Mouse (Mus musculus) liver, embryonic 14.5 days (tissue): Measurements from ENCODE around the gene Vnn3. TPM values are rescaled to one million over a fixed set of nuclear protein-coding genes. Genes with fewer than 3 reads are reported as not detected.
A peak's percentile ranks its signal among the peaks of the same experiment; 100 is the strongest.

Experiments used
- ATAC-seq: fragments of 200-750 bp; cut with Nextera tagmentation; 2 replicates; pipeline ENCODE4 v1.8.0; 2017; ENCODE audit warnings: moderate number of reproducible peaks, mild to moderate bottlenecking, moderate library complexity; ENCODE audit not compliant: insufficient read depth
- DNase-seq, 3 experiments: peaks; one replicate each; pipeline ENCODE4 v3.0.0-alpha.2; 2012 to 2013; ENCODE audit warnings: low read depth in 3 of 3, low spot score in 3 of 3
- H3K27ac ChIP-seq: fragments of 300-500 bp; sonication (generic); 2 replicates; pipeline ENCODE4 v1.5.1; 2014; ENCODE audit warnings: moderate library complexity, mild to moderate bottlenecking, control low read depth, inconsistent platforms
- H3K27me3 ChIP-seq: fragments of 300-500 bp; sonication (generic); 2 replicates; pipeline ENCODE4 v1.6.1; 2014; ENCODE audit warnings: mild to moderate bottlenecking, low read length, moderate library complexity; ENCODE audit not compliant: control insufficient read depth, insufficient read depth
- H3K36me3 ChIP-seq: fragments of 300-500 bp; sonication (generic); replicated peaks from 2 replicates; pipeline ENCODE4 v1.6.1; 2014; ENCODE audit warnings: low read depth; ENCODE audit not compliant: control insufficient read depth, insufficient read depth
- H3K4me1 ChIP-seq, 2 experiments: fragments of 200-500 bp in 1 of 2; fragments of 300-500 bp in 1 of 2; sonication (generic) in 1 of 2; replicated peaks; 2 replicates each; pipeline ENCODE4 v1.6.1; 2012 to 2014; ENCODE audit warnings: antibody characterized with exemption in 1 of 2, inconsistent platforms in 1 of 2, low read length in 1 of 2; ENCODE audit not compliant: control insufficient read depth in 2 of 2, insufficient read depth in 2 of 2
- H3K4me2 ChIP-seq: fragments of 300-500 bp; sonication (generic); 2 replicates; pipeline ENCODE4 v1.6.1; 2014; ENCODE audit warnings: low read depth, mild to moderate bottlenecking, control low read depth, moderate library complexity
- H3K4me3 ChIP-seq, 2 experiments: fragments of 200-500 bp in 1 of 2; fragments of 300-500 bp in 1 of 2; sonication (generic) in 1 of 2; 2 replicates each; pipeline ENCODE4 v1.5.1; 2012 to 2014; ENCODE audit warnings: low read depth in 2 of 2, low read length in 2 of 2, mild to moderate bottlenecking in 2 of 2, control low read depth in 1 of 2, inconsistent platforms in 1 of 2, moderate library complexity in 1 of 2; ENCODE audit not compliant: insufficient read depth in 1 of 2
- H3K9ac ChIP-seq: fragments of 300-500 bp; sonication (generic); replicated peaks from 2 replicates; pipeline ENCODE4 v1.6.1; 2014; ENCODE audit warnings: mild to moderate bottlenecking, control low read depth, moderate library complexity
- H3K9me3 ChIP-seq: fragments of 300-500 bp; sonication (generic); 2 replicates; pipeline ENCODE4 v1.6.1; 2016; ENCODE audit warnings: low read length, mixed read lengths; ENCODE audit not compliant: control insufficient read depth
- CTCF ChIP-seq: IDR thresholded peaks from 2 replicates; pipeline ENCODE4 v1.5.1; 2016; ENCODE audit warnings: antibody characterized with exemption, low read depth, control low read depth
- EP300 ChIP-seq: IDR thresholded peaks from 2 replicates; pipeline ENCODE4 v1.6.1; 2016; ENCODE audit warnings: antibody characterized with exemption, low read depth
- WGBS: fragments of 180-500 bp; shearing (Covaris S2); extraction: QIAGEN DNeasy Blood & Tissue Kit; methylation state at CpG from one replicate; pipeline ENCODE4 v1.1.7; 2014; ENCODE audit not compliant: insufficient replicate concordance; 5-methylcytosine and 5-hydroxymethylcytosine counted together
- polyA plus RNA-seq, 2 experiments: library from polyadenylated mRNA; depleted of rRNA in 1 of 2; stranded (reverse) in 1 of 2; unstranded in 1 of 2; fragments of >200 nt; fragmentation: Nextera tagmentation in 1 of 2; extraction: Ambion mirVana in 1 of 2; gene quantifications; 2 replicates each; pipeline versions ENCODE4 v1.2.1 to v1.2.3; 2012 to 2014

The Vnn3 gene
- polyA plus RNA-seq, 2 experiments, result 0.59 to 1.1 TPM

GRCm38 (mm10) chr10:23812438-23812759 lies 38.9 kb upstream of the Vnn3 start:
- Histone ChIP-seq H3K36me3 (no peaks in the 10 kb centered on the region), H3K27ac (no peak overlapping the region), H3K4me2 (no peak overlapping the region), H3K4me3 (no peak overlapping the region), H3K27me3 (no peaks in the 10 kb centered on the region), H3K9me3 (no peaks in the 10 kb centered on the region), H3K4me1 (no peaks in the 10 kb centered on the region), H3K9ac (no peak overlapping the region)
- DNase-seq, result no peak
- no peak for ATAC-seq
- TF ChIP-seq EP300, result no peak
- no peak; the same call in 1 of the 2 replicates for TF ChIP-seq CTCF

DNA sequence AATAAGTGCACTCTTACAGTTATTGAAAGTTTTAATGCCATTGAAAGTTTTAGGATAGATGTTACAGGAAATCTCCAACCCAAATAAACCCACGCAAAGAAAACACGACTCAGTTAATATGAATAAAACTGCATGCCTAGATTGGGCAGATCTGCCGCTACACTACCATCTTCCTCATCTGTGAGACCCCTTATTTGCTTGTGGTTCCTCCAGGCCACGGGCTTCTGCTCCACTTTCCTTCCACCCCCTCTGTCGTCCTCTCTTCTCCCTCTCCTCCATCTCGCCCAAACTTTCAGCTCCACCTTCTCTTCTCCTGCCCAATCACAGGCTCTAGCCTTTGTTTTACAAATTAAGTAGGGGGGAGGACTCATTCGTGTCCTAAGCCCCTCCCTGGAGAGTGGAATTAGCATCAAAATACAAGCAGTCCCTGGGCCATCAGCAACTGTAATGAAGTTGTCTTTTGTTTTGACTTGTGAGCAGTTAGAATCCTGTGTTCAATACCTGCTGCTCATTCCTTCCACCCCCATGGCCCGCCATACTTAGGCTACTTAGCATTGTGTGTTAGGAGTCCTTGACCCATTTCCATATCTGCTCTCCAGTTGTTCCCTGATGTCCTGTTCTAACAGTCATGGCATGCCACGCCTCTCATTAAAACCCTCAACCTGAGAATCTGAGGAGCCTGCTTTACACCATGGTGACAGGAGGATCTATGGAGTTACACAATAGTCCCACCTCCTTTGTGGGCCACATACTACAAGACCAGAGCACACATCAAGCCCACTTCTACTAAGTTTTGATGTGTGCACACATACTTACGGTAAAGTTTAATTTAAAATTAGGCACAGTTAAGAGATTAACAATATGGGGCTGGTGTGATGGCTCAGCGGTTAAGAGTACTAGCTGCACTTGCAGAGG lies 38.2 kb upstream of the Vnn3 start:
- Histone ChIP-seq H3K27ac (no peak overlapping the region), H3K9me3 (no peaks in the 10 kb centered on the region), H3K36me3 (no peaks in the 10 kb centered on the region), H3K4me1 (no peaks in the 10 kb centered on the region), H3K9ac (no peak overlapping the region), H3K4me3 (no peak overlapping the region), H3K27me3 (no peaks in the 10 kb centered on the region), H3K4me2 (no peak overlapping the region)
- WGBS, result 52% methylated on average over 11 of the region's 11 CpGs
- no peak for ATAC-seq
- DNase-seq, result no peak
- TF ChIP-seq EP300 (no peak), CTCF (no peak)

- H3K4me3 ChIP-seq, result no peak overlapping the region
- no peaks in the 10 kb centered on the region for H3K27me3 ChIP-seq
- TF ChIP-seq EP300 (no peak), CTCF (peak; percentile 75)
- no peak overlapping the region for H3K4me2 ChIP-seq
- no peak overlapping the region for H3K27ac ChIP-seq
- H3K36me3 ChIP-seq, result no peaks in the 10 kb centered on the region
- 57% methylated on average over 1 of the region's 1 CpGs for WGBS
- H3K4me1 ChIP-seq, result no peaks in the 10 kb centered on the region
- no peak for ATAC-seq
- DNase-seq, result peak in 2 of 3 experiments; percentile 22 to 36
- no peaks in the 10 kb centered on the region for H3K9me3 ChIP-seq
- H3K9ac ChIP-seq, result no peak overlapping the region
Measured at GRCm38 (mm10) chr10:23815168-23815567, 36.1 kb upstream of the Vnn3 start.

DNA sequence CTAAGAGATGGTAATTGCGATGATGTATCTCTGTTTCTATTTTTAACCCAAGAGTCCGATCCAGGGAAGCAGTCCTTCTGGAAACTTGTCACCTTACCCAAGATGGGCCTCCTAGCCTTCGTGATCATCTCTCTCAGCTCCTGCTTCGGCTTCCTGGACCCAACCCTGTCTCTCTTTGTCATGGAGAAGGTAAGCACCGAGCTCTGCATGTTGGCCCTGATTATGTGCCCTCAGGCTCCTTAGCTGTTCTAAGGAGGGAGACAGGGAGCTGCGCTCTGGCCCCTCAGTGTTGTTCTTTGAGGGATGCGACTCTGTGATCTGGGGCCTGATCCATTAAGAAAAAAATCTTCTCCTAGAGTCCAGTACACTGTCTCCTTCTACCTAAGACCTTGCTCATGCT lies 35.0 kb upstream of the Vnn3 start:
- no peaks in the 10 kb centered on the region for H3K36me3 ChIP-seq
- TF ChIP-seq EP300 (no peak), CTCF (no peak)
- H3K9ac ChIP-seq, result no peak overlapping the region
- H3K4me2 ChIP-seq, result no peak overlapping the region
- DNase-seq (no peak), ATAC-seq (no peak)
- H3K27ac ChIP-seq, result no peak overlapping the region
- 76% methylated on average over 7 of the region's 7 CpGs for WGBS
- H3K9me3 ChIP-seq, result no peaks in the 10 kb centered on the region
- H3K4me1 ChIP-seq, result no peaks in the 10 kb centered on the region
- no peaks in the 10 kb centered on the region for H3K27me3 ChIP-seq
- no peak overlapping the region for H3K4me3 ChIP-seq

DNA sequence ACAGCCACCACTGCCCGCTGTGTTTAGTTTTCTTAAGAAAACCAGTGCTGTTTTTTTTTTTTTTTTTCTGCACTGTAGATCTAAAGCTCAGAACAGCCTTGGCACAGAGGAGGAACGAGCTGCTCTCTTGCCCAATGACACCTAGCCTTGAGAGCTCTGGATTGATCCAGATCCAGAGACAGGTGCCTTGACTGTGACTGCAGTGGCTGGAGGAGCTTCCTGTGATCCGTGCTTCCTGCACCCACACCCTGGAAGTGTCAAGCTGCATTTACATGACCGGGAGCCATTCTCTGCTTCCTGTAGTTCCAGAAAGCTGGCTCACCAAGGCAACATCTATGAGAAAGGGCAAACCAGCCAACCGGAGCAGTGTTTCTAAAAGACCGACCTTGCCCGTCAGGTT lies 24.7 kb upstream of the Vnn3 start:
- H3K36me3 ChIP-seq, result no peaks in the 10 kb centered on the region; the same call in 1 of the 2 replicates
- no peak overlapping the region for H3K4me2 ChIP-seq
- TF ChIP-seq CTCF (no peak), EP300 (no peak)
- H3K9ac ChIP-seq, result no peak overlapping the region
- ATAC-seq (no peak), DNase-seq (no peak)
- H3K27me3 ChIP-seq, result no peaks in the 10 kb centered on the region
- H3K4me3 ChIP-seq, result no peak overlapping the region
- 74% methylated on average over 7 of the region's 7 CpGs for WGBS
- H3K9me3 ChIP-seq, result no peaks in the 10 kb centered on the region
- no peaks in the 10 kb centered on the region for H3K4me1 ChIP-seq
- H3K27ac ChIP-seq, result no peak overlapping the region
